Mouse (Mus musculus) left cerebral cortex, postnatal 14 days (tissue): ENCODE results near the gene Capns1. TPM values are rescaled to one million over a fixed set of nuclear protein-coding genes. Genes with fewer than 3 reads are reported as not detected.
A peak's percentile ranks its signal among the peaks of the same experiment; 100 is the strongest.
"Not testable (repeated sequence)": the region's sequence is repeated elsewhere in the genome, so short reads cannot be mapped to it uniquely, and the experiment has no call there.

ENCODE experiments used
- DNase-seq, 2 experiments: peaks; one replicate each; pipeline ENCODE4 v3.0.0; 2021 to 2022; ENCODE audit warnings: low spot score in 2 of 2, mixed read lengths in 1 of 2
- intact Hi-C: fragments of 180-260 bp; cut with DNase I; formaldehyde crosslinking; loops from one replicate; pipeline ENCODE4 v1.15.1; 2025
- total RNA-seq, 2 experiments: library from RNA; stranded (reverse); gene quantifications; 2 replicates each; pipeline ENCODE4 v1.2.3; 2021

Gene Capns1
- total RNA-seq, 2 experiments from 2014 or later = 194 to 196 TPM

DNA sequence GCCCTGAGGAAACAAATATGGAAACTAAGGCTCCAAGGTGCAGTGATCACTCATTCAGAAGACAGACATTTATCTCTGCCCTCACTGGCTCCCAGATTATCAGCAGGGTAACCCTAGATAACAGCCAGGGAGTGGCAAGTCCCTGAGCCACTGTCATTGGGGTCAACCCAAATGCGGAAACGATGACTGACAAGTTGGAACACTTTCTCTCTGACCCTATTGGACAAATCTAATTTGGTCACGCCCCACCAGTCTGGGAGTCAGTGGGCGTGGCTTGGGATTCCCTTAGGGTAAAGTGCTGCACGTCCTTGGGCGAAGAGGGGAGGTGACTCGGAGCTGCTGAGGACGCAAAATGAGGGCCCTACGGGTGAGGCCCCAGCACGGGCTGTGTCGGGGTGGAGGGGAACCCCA lies 14.7 kb downstream of the Capns1 start, which contains the start of gene Cox7a1:
TSS of gene Cox7a1 (plus strand) at position 266 of the 411 bp plus-strand sequence.
- intact Hi-C loops = loop anchor here (5.0 kb wide), 1 partner anchor 33 kb away; no protein-coding TSS in a partner anchor
- DNase-seq = peak; percentile 63 to 65

DNA sequence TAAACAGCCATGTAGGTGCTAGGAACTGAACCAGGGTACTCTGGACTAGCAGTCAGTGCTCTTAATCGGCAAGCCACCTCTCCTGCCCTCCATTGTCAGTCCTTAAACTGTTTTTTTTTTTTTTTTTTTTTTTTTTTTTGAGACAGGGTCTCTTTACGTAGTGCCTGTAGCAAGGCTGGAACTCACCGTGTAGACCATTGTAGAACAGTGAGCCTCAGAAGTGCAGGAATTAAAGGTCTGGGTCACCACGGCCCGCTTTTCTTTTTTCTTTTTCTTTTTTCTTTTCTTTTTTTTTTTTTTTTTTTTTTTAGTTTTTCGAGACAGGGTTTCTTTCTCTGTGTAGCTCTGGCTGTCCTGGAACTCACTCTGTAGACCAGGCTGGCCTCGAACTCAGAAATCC lies 15.4 kb downstream of the Capns1 start:
- not testable (repeated sequence) for DNase-seq

GRCm38 (mm10) chr7:30181929-30182328 lies 16.7 kb downstream of the Capns1 start:
- not testable (repeated sequence) for DNase-seq
- intact Hi-C loops = loop anchor here (5.0 kb wide), 1 partner anchor 35 kb away; no protein-coding TSS in a partner anchor

More for the DNA sequence above, 15.4 kb downstream of the Capns1 start:
- intact Hi-C loops = loop anchor here (5.0 kb wide), 1 partner anchor 34 kb away; no protein-coding TSS in a partner anchor

DNA sequence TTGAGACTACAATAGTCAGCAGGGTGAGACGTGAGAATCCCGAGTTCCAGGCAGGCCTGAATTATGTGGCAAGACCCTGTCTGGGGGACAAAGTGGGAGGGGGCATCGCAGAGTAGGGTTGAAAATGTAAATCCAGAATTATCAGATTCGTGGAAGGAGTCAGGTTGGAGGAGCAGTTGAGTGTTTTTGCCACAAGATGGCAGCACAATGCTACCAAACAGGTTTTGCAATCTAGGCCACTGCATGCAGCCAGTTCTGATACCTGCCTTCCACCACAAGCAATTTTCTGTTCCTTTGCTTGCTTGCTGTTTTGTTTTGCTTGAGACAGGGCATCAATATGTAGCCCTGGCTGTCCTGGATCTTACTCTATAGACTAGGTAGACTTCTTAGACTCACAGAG lies 17.3 kb downstream of the Capns1 start:
- peak; percentile 81 to 84 for DNase-seq
- intact Hi-C loops = loop anchor here (5.0 kb wide), 1 partner anchor 36 kb away; no protein-coding TSS in a partner anchor

- no peak for DNase-seq
- intact Hi-C loops = no loop called here
Observed at GRCm38 (mm10) chr7:30178256-30178655, 20.4 kb downstream of the Capns1 start.

DNA sequence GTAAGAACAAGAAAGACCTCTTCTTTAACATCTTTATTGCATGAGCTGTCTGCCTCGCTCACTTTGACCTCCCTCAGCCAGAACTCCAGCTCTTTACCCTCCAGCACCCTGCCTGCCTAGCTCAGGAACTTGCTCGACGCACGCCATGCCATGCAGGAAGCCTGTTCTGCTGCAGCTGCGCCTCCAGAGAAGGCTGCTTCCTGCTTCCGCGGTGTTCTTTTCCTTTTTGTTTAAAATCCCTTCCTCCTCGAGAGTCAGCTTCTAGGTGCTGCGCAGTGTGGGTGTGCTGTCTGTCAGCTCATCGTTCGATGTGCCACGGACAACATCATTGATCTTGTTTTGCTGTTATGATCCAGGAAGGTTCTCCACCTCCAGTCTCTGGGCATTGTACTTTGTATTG lies 22.1 kb downstream of the Capns1 start:
- intact Hi-C loops = no loop called here
- no peak for DNase-seq

GRCm38 (mm10) chr7:30170283-30170951 lies 28.2 kb downstream of the Capns1 start:
- DNase-seq = peak in 1 of 2 experiments; percentile 28
- intact Hi-C loops = no loop called here

GRCm38 (mm10) chr7:30169583-30170282 lies 28.9 kb downstream of the Capns1 start, which contains the start of gene Zfp146:
Gene Zfp146 (minus strand): TSS chr7:30169750.
- DNase-seq = peak; percentile 93 to 97
- intact Hi-C loops = loop anchor here (10.0 kb wide), 1 partner anchor 155 kb away; no protein-coding TSS in a partner anchor

DNA sequence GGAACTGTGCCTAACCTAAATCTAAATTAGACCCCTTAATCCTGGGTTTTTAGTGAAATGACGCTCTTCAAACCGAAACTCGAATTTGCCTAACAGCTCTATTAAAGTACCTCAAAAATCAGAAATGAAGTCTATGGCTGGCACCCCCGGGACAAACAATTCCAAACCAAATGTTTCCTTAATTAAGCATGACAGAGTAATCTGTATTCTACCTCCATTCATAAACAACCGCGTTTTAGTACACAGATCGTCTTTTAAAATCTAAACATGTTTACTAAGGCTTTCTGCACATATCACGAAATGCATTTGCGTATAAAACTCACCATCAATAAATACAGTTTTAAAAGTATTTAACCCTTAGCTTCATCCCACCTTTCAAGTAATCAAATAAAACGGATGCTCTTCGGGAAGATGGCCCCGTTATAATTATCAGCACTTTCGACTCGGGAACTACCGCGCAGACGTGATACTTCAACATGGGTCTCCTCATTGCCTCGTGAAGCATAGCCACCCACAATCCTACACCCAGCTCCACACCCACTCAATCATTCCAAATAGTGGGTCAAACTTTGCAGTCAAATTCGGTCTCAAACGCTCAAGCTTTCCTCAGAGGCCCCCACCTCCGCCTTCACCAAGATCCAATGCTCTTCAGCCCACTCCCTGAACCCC lies 29.6 kb downstream of the Capns1 start:
- peak; percentile 28 to 46 for DNase-seq
- intact Hi-C loops = loop anchor here (10.0 kb wide), 1 partner anchor 154 kb away; no protein-coding TSS in a partner anchor

- DNase-seq = no peak
- intact Hi-C loops = loop anchor here (10.0 kb wide), 1 partner anchor 150 kb away; no protein-coding TSS in a partner anchor
Observed at GRCm38 (mm10) chr7:30164745-30165144, 33.9 kb downstream of the Capns1 start.

GRCm38 (mm10) chr7:30163113-30163512 lies 35.5 kb downstream of the Capns1 start:
- DNase-seq = no peak
- intact Hi-C loops = loop anchor here (10.0 kb wide), 1 partner anchor 148 kb away; no protein-coding TSS in a partner anchor

GRCm38 (mm10) chr7:30155507-30155906 lies 43.1 kb downstream of the Capns1 start:
- no peak for DNase-seq
- intact Hi-C loops = no loop called here

- intact Hi-C loops = no loop called here
- no peak for DNase-seq
Observed at GRCm38 (mm10) chr7:30154040-30154439, 44.6 kb downstream of the Capns1 start.

- no peak for DNase-seq
- intact Hi-C loops = no loop called here
Observed at GRCm38 (mm10) chr7:30147011-30147410, 51.6 kb downstream of the Capns1 start.

DNA sequence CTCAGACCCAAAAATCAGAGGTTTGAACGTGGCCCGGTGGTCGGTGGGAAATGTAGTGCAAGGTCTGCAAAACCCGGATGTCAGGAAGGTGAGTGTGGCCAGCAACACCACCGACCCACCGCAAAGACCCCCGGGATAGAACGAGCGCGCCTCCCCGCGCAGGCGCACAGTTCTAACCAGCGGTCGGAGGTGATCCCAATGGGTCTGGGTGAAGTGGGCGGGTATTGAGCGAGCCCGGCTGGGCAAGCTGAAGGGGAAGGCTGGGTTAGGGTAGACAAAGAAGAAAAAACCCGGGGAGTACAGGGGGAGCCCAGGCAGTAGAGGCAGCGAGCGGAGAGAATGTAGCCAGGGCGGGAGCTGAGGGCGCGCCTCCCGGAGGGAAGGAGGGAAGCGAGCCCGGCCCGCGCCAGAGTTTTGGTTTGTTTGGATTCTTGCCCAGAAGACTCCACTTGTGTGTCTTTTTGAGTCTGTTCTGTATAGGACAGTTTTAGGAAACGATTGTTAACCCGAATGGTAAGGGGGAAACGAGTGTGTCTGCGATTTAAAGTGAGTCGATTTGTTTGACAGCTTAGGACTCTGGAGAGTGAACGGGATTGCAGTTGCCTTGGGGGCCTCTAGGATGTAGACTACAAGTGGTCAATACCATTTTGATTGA lies 54.9 kb downstream of the Capns1 start:
- peak; percentile 70 to 84 for DNase-seq
- intact Hi-C loops = no loop called here

DNA sequence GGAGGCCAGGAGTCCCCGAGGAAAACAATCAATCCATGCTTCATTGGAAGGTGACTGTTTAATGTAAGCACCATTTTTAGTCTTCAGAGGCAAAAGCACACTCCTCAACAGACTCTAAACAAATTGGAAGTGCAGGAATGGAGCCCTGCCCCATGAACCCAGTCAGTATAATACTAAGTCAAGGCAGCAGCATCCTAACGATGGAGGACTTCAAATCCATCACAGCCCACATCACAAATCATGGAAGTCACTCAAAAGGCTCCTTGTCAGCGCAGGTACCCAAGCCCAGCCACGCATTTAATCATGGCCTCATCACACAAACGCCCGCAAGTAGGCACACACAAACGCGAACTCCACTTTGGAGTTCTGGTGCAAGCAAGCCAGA lies 55.4 kb downstream of the Capns1 start:
- intact Hi-C loops = no loop called here
- DNase-seq = no peak
